Mouse (Mus musculus) neural tube, embryonic 11.5 days (tissue): ENCODE data around the gene Nhsl1. TPM values are rescaled to one million over a fixed set of nuclear protein-coding genes. Genes with fewer than 3 reads are reported as not detected.

Source experiments
- ATAC-seq: fragments of 200-750 bp; cut with Nextera tagmentation; 2 replicates; pipeline ENCODE4 v1.8.0; 2017; ENCODE audit warnings: moderate number of reproducible peaks, mild to moderate bottlenecking, moderate TSS enrichment, moderate library complexity; ENCODE audit not compliant: insufficient read depth, low FRiP score, low TSS enrichment
- DNase-seq: peaks from one replicate; pipeline ENCODE4 v3.0.0-alpha.2; 2015; ENCODE audit warnings: low spot score
- H3K27ac ChIP-seq: fragments of 300-500 bp; sonication (generic); 2 replicates; pipeline ENCODE4 v1.5.1; 2014; ENCODE audit warnings: low read depth, mild to moderate bottlenecking, low read length
- H3K27me3 ChIP-seq: fragments of 300-500 bp; sonication (generic); 2 replicates; pipeline ENCODE4 v1.6.1; 2014; ENCODE audit warnings: mild to moderate bottlenecking, low read length, mixed read lengths; ENCODE audit not compliant: control insufficient read depth, insufficient read depth
- H3K36me3 ChIP-seq: fragments of 300-500 bp; sonication (generic); 2 replicates; pipeline ENCODE4 v1.6.1; 2014; ENCODE audit warnings: mild to moderate bottlenecking, low read length, moderate library complexity, mixed read lengths; ENCODE audit not compliant: control insufficient read depth, insufficient read depth
- H3K4me1 ChIP-seq: fragments of 300-500 bp; sonication (generic); 2 replicates; pipeline ENCODE4 v1.6.1; 2014; ENCODE audit warnings: low read length, mixed read lengths; ENCODE audit not compliant: control insufficient read depth, insufficient read depth
- H3K4me2 ChIP-seq: fragments of 300-500 bp; sonication (generic); 2 replicates; pipeline ENCODE4 v1.6.1; 2014; ENCODE audit warnings: low read depth, mild to moderate bottlenecking, moderate library complexity
- H3K4me3 ChIP-seq: fragments of 300-500 bp; sonication (generic); 2 replicates; pipeline ENCODE4 v1.5.1; 2014; ENCODE audit warnings: low read depth, low read length
- H3K9ac ChIP-seq: fragments of 300-500 bp; sonication (generic); 2 replicates; pipeline ENCODE4 v1.6.1; 2014; ENCODE audit warnings: mild to moderate bottlenecking, low read length
- H3K9me3 ChIP-seq: fragments of 300-500 bp; sonication (generic); 2 replicates; pipeline ENCODE4 v1.6.1; 2016; ENCODE audit warnings: low read length; ENCODE audit not compliant: control insufficient read depth
- WGBS: fragments of 180-500 bp; shearing (Covaris S2); extraction: QIAGEN DNeasy Blood & Tissue Kit; methylation state at CpG from one replicate; pipeline ENCODE4 v1.1.7; 2014; 5-methylcytosine and 5-hydroxymethylcytosine counted together
- polyA plus RNA-seq: library from polyadenylated mRNA; unstranded; fragments of >200 nt; fragmentation: Nextera tagmentation; extraction: Ambion mirVana; gene quantifications from 2 replicates; pipeline ENCODE4 v1.2.1, GENCODE M21; 2014

Nhsl1 gene
- polyA plus RNA-seq, 1 experiment from 2014 or later, result 19.6 TPM

- Histone ChIP-seq H3K36me3 (no peaks in the 10 kb centered on the region; the same call in 1 of the 2 replicates), H3K27me3 (no peaks in the 10 kb centered on the region), H3K9me3 (no peaks in the 10 kb centered on the region), H3K4me3 (no peak overlapping the region), H3K4me1 (peaks cover 10% of the 10 kb centered on the region; the same call in 1 of the 2 replicates), H3K4me2 (peak overlapping the region; percentile 47), H3K27ac (peak overlapping the region; percentile 60), H3K9ac (peak overlapping the region; percentile 49)
- peak; percentile 56 for DNase-seq
- peak; percentile 68; the same call in 1 of the 2 replicates for ATAC-seq
- WGBS, result 3% methylated on average over 18 of the region's 18 CpGs
These were observed 112.2 kb downstream of the Nhsl1 start for GRCm38 (mm10) chr10:18430973-18431372.

- H3K27ac ChIP-seq, result no peak overlapping the region
- H3K4me3 ChIP-seq, result no peak overlapping the region
- DNase-seq, result no peak
- H3K4me2 ChIP-seq, result no peak overlapping the region
- no peaks in the 10 kb centered on the region for H3K9me3 ChIP-seq
- H3K36me3 ChIP-seq, result no peaks in the 10 kb centered on the region; the same call in 1 of the 2 replicates
- no peaks in the 10 kb centered on the region for H3K27me3 ChIP-seq
- no peak overlapping the region for H3K9ac ChIP-seq
- H3K4me1 ChIP-seq, result peaks cover 10% of the 10 kb centered on the region; the same call in 1 of the 2 replicates
- WGBS, result 75% methylated on average over 3 of the region's 3 CpGs
- no peak for ATAC-seq
These were observed 112.8 kb downstream of the Nhsl1 start for GRCm38 (mm10) chr10:18431546-18431945.

DNA sequence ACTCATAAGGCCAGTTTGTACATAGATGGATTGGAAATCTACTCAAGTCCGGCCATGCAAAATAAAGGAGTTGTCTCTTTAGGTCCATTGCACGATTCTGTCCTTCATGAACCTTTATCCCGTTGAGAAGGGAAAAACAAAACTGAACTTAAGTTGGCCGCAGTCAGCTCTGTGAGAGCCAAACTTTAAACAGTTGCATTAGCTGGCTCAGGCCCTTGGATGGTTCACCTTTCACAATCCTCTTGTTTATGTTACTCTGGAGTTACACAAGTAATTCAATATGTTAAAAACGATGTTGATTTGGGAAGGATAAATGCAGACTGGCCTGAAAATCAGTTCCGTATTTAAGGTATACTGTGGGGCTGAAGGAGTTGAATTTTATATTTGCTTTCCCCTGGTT lies 116.7 kb downstream of the Nhsl1 start:
- Histone ChIP-seq H3K27ac (no peak overlapping the region), H3K4me1 (peaks cover 10% of the 10 kb centered on the region; the same call in 1 of the 2 replicates)
- WGBS, result 86% methylated on average over 6 of the region's 6 CpGs

GRCm38 (mm10) chr10:18435938-18436337 lies 117.2 kb downstream of the Nhsl1 start:
- Histone ChIP-seq H3K27ac (no peak overlapping the region), H3K4me3 (no peak overlapping the region), H3K9me3 (no peaks in the 10 kb centered on the region), H3K4me1 (peaks cover 5% of the 10 kb centered on the region; the same call in 1 of the 2 replicates), H3K36me3 (no peaks in the 10 kb centered on the region), H3K27me3 (no peaks in the 10 kb centered on the region), H3K9ac (no peak overlapping the region), H3K4me2 (no peak overlapping the region)
- WGBS, result 65% methylated on average over 7 of the region's 7 CpGs
- DNase-seq (no peak), ATAC-seq (no peak)

More for the DNA sequence above, 116.7 kb downstream of the Nhsl1 start:
- no peaks in the 10 kb centered on the region for H3K36me3 ChIP-seq
- H3K9me3 ChIP-seq, result no peaks in the 10 kb centered on the region
- DNase-seq (no peak), ATAC-seq (no peak)
- H3K27me3 ChIP-seq, result no peaks in the 10 kb centered on the region
- no peak overlapping the region for H3K9ac ChIP-seq
- no peak overlapping the region for H3K4me2 ChIP-seq
- H3K4me3 ChIP-seq, result no peak overlapping the region

- Histone ChIP-seq H3K27ac (no peak overlapping the region), H3K4me3 (no peak overlapping the region), H3K36me3 (no peaks in the 10 kb centered on the region), H3K9ac (no peak overlapping the region), H3K27me3 (no peaks in the 10 kb centered on the region), H3K4me2 (no peak overlapping the region), H3K9me3 (no peaks in the 10 kb centered on the region), H3K4me1 (no peaks in the 10 kb centered on the region)
- 69% methylated on average over 2 of the region's 2 CpGs for WGBS
- DNase-seq (no peak), ATAC-seq (no peak)
These were observed 118.8 kb downstream of the Nhsl1 start for GRCm38 (mm10) chr10:18437584-18437983.

- Histone ChIP-seq H3K4me2 (peak overlapping the region; percentile 12; the same call in 1 of the 2 replicates), H3K27ac (0 out of 2 replicates have a peak overlapping the region, but pooled peaks have one; percentile 27), H3K9ac (peak overlapping the region; percentile 6; the same call in 1 of the 2 replicates), H3K4me1 (peaks cover 15% of the 10 kb centered on the region; the same call in 1 of the 2 replicates), H3K9me3 (no peaks in the 10 kb centered on the region), H3K36me3 (no peaks in the 10 kb centered on the region), H3K27me3 (no peaks in the 10 kb centered on the region), H3K4me3 (no peak overlapping the region)
- 33% methylated on average over 6 of the region's 6 CpGs for WGBS
- DNase-seq, result no peak
- ATAC-seq, result peak; percentile 60; the same call in 1 of the 2 replicates
These were observed 127.0 kb downstream of the Nhsl1 start for GRCm38 (mm10) chr10:18445603-18446358.

GRCm38 (mm10) chr10:18446359-18446820 lies 127.6 kb downstream of the Nhsl1 start:
- no peak overlapping the region for H3K27ac ChIP-seq

DNA sequence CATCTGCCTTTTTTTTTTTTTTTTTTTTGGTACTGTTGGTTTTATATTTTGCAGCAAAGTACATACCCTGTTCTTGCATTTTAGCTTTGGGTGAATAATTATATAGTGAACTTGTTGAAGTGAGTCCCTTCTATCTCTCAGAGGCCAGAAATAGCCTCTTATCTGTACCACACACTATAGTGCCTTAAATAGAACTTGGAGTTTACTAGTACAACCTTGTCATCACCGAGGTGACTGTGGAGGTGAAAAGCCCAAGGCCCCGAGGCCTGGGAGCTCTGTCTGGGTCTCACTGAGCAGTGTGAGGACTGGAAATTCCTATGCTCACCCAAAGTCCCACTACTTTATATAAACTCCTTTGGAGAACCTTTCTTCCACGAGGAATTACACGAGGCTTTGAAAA lies 128.5 kb downstream of the Nhsl1 start:
- H3K4me2 ChIP-seq, result no peak overlapping the region
- H3K27me3 ChIP-seq, result no peaks in the 10 kb centered on the region
- no peaks in the 10 kb centered on the region for H3K9me3 ChIP-seq
- H3K27ac ChIP-seq, result no peak overlapping the region
- ATAC-seq (no peak), DNase-seq (no peak)
- H3K36me3 ChIP-seq, result no peaks in the 10 kb centered on the region
- 68% methylated on average over 4 of the region's 4 CpGs for WGBS
- no peak overlapping the region for H3K4me3 ChIP-seq
- H3K9ac ChIP-seq, result no peak overlapping the region
- peaks cover 15% of the 10 kb centered on the region; the same call in 1 of the 2 replicates for H3K4me1 ChIP-seq

More at GRCm38 (mm10) chr10:18446359-18446820, 127.6 kb downstream of the Nhsl1 start:
- DNase-seq, result no peak
- WGBS, result 9% methylated on average over 6 of the region's 7 CpGs
- Histone ChIP-seq H3K27me3 (no peaks in the 10 kb centered on the region), H3K4me3 (no peak overlapping the region), H3K4me2 (peak overlapping the region; percentile 12; the same call in 1 of the 2 replicates), H3K4me1 (peaks cover 15% of the 10 kb centered on the region; the same call in 1 of the 2 replicates), H3K9me3 (no peaks in the 10 kb centered on the region), H3K9ac (no peak overlapping the region), H3K36me3 (no peaks in the 10 kb centered on the region)
- 0 out of 2 replicates have a peak, but pooled peaks have one; percentile 52 for ATAC-seq
